Mouse (Mus musculus): ENCODE results near the gene Srpr. TPM values are rescaled to one million over a fixed set of nuclear protein-coding genes. Genes with fewer than 3 reads are reported as not detected.

Gene Srpr
- total and polyA plus RNA-seq, 3 experiments = 42.9 to 113 (median 63.5) TPM

GRCm38 (mm10) chr9:35210542-35211474 lies 10.8 kb downstream of the Srpr start, which contains the start of gene Foxred1 (continued):
- TF ChIP-seq TBP (IDR thresholded peaks at IDR 0.05; ENCODE audit: low read depth, low read length) (peak; percentile 75; the same call in 1 of the 2 replicates), SIN3A (IDR thresholded peaks at IDR 0.05; ENCODE audit: low read length) (peak; percentile 92; the same call in 1 of the 2 replicates), MAX (IDR thresholded peaks at IDR 0.05; ENCODE audit: low read length) (no peak), CHD1 (IDR thresholded peaks at IDR 0.05; ENCODE audit: low read depth, low read length) (no peak), HCFC1 (IDR thresholded peaks at IDR 0.05; ENCODE audit: low read depth, low read length) (peak; percentile 93)

- peaks cover 0 to 14% of the 10 kb centered on the region in 2 experiments; a peak in 2 of 4 replicates for H3K4me1 ChIP-seq (ENCODE audit: control insufficient read depth in 1 of 2, insufficient read depth in 2 of 2, low read length in 2 of 2)
- H3K27ac ChIP-seq (ENCODE audit: control insufficient read depth, low read depth, low read length) = peak overlapping the region; percentile 58
- no peak for DNase-seq (ENCODE audit: low read depth, low spot score)
- H3K4me3 ChIP-seq (ENCODE audit: control insufficient read depth in 1 of 2, insufficient read depth in 1 of 2, low read depth in 2 of 2, low read length in 2 of 2) = peak overlapping the region; percentile 76 to 87
- TF ChIP-seq ELF1 (IDR thresholded peaks at IDR 0.05; ENCODE audit: low read depth, low read length) = no peak
- peak; percentile 81 for TF ChIP-seq MAX (IDR thresholded peaks at IDR 0.05; ENCODE audit: low read length)
- TF ChIP-seq USF1 (IDR thresholded peaks at IDR 0.05; ENCODE audit: low read depth, low read length) = peak; percentile 42; the same call in 1 of the 2 replicates
- TF ChIP-seq MXI1 (IDR thresholded peaks at IDR 0.05; ENCODE audit: low read depth, low read length) = peak; percentile 95
- 0 out of 2 replicates have a peak, but pooled peaks have one; percentile 49 for TF ChIP-seq MYC (IDR thresholded peaks at IDR 0.05; ENCODE audit: low read depth, low read length)
- H3K9me3 ChIP-seq (replicated peaks; ENCODE audit: insufficient read depth, low read length) = no peaks in the 10 kb centered on the region
- no peaks in the 10 kb centered on the region for H3K27me3 ChIP-seq (ENCODE audit: control insufficient read depth in 1 of 2, insufficient read depth in 2 of 2, low read length in 2 of 2)
- H3K79me2 ChIP-seq (ENCODE audit: control insufficient read depth, insufficient read depth, low read length, poor library complexity) = peaks cover 20% of the 10 kb centered on the region
- H3K36me3 ChIP-seq (ENCODE audit: control insufficient read depth in 1 of 2, insufficient read depth in 2 of 2, low read length in 2 of 2) = peaks cover 7 to 12% of the 10 kb centered on the region in 2 experiments
- peak overlapping the region; percentile 86 for H3K9ac ChIP-seq (ENCODE audit: control insufficient read depth, low read depth, low read length, poor library complexity, severe bottlenecking)
Measured at GRCm38 (mm10) chr9:35211573-35212511, 11.9 kb downstream of the Srpr start.

GRCm38 (mm10) chr9:35217963-35218362 lies 18.0 kb downstream of the Srpr start:
- Histone ChIP-seq H3K4me3 (ENCODE audit: control insufficient read depth in 1 of 2, insufficient read depth in 1 of 2, low read depth in 2 of 2, low read length in 2 of 2) (no peak overlapping the region), H3K27ac (ENCODE audit: control insufficient read depth, low read depth, low read length) (no peak overlapping the region), H3K9me3 (replicated peaks; ENCODE audit: insufficient read depth, low read length) (no peaks in the 10 kb centered on the region), H3K79me2 (ENCODE audit: control insufficient read depth, insufficient read depth, low read length, poor library complexity) (no peaks in the 10 kb centered on the region), H3K36me3 (ENCODE audit: control insufficient read depth in 1 of 2, insufficient read depth in 2 of 2, low read length in 2 of 2) (peaks cover 0 to 4% of the 10 kb centered on the region in 2 experiments; a peak in 2 of 4 replicates), H3K27me3 (ENCODE audit: control insufficient read depth in 1 of 2, insufficient read depth in 2 of 2, low read length in 2 of 2) (no peaks in the 10 kb centered on the region), H3K4me1 (ENCODE audit: control insufficient read depth in 1 of 2, insufficient read depth in 2 of 2, low read length in 2 of 2) (no peaks in the 10 kb centered on the region), H3K9ac (ENCODE audit: control insufficient read depth, low read depth, low read length, poor library complexity, severe bottlenecking) (no peak overlapping the region)
- TF ChIP-seq JUND (IDR thresholded peaks at IDR 0.05; ENCODE audit: low read depth, low read length) (no peak), RCOR1 (IDR thresholded peaks at IDR 0.05; ENCODE audit: low read depth, low read length) (no peak), CHD1 (IDR thresholded peaks at IDR 0.05; ENCODE audit: low read depth, low read length) (no peak), GATA1 (IDR thresholded peaks at IDR 0.05; ENCODE audit: low read depth, low read length) (no peak), TCF12 (IDR thresholded peaks at IDR 0.05; ENCODE audit: low read depth, low read length) (no peak), MYC (IDR thresholded peaks at IDR 0.05; ENCODE audit: low read depth, low read length) (no peak), TAL1 (IDR thresholded peaks at IDR 0.05; ENCODE audit: low read length) (no peak), ETS1 (IDR thresholded peaks at IDR 0.05; ENCODE audit: low read depth, low read length) (no peak), MAX (IDR thresholded peaks at IDR 0.05; ENCODE audit: low read length) (no peak), HCFC1 (IDR thresholded peaks at IDR 0.05; ENCODE audit: low read depth, low read length) (no peak), ZKSCAN1 (IDR thresholded peaks at IDR 0.05; ENCODE audit: low read depth, low read length) (no peak), POLR2AphosphoS2 (IDR thresholded peaks at IDR 0.05; ENCODE audit: low read length) (no peak)
- no peak for DNase-seq (ENCODE audit: low read depth, low spot score)

All from MEL (cell line).